Comparison of ENCODE assay signal across 8 mouse cellular contexts in genomic region chr4:45452569-45453111, GRCm38 (mm10). TPM values are rescaled to one million over a fixed set of nuclear protein-coding genes. Genes with fewer than 3 reads are reported as not detected.
DNase-seq lines count a peak whose midpoint lies in the region; ATAC-seq lines count a peak whose summit lies in the region.

No protein-coding gene starts in this region.

- H3K9me3 ChIP-seq in kidney, embryonic 16.5 days (ENCODE audit: low read length) = no peaks in the 10 kb centered on the region

- H3K27me3 ChIP-seq in kidney, embryonic 16.5 days (ENCODE audit: insufficient read depth, low read length) = no peaks in the 10 kb centered on the region

- H3K27ac ChIP-seq in kidney, embryonic 16.5 days (ENCODE audit: low read length) = peak overlapping the region; percentile 96

- no peak overlapping the region for H3K4me3 ChIP-seq in kidney, embryonic 16.5 days (ENCODE audit: low read length)

- peak; percentile 36 for DNase-seq in right cerebral cortex, postnatal 14 days
- DNase-seq in right cerebral cortex, postnatal 25 days = no peak
- peak; percentile 63 to 86 for DNase-seq in heart, adult 18-20 months
- DNase-seq in lung, postnatal 14 days = peak; percentile 54
- DNase-seq in thymus, postnatal 14 days = no peak
- no peak for DNase-seq in c-Kit-positive CD71-positive TER-119-positive erythroid progenitor cells, embryonic 14.5 days (ENCODE audit: low spot score)
- DNase-seq in layer of hippocampus, postnatal 25 days (ENCODE audit: extremely low spot score in 1 of 2, low spot score in 1 of 2) = no peak

- peak; percentile 88 for ATAC-seq in kidney, embryonic 16.5 days (ENCODE audit: low FRiP score, low TSS enrichment)

- WGBS in kidney, embryonic 16.5 days = 30% methylated on average over 7 of the region's 7 CpGs

- H3K4me1 ChIP-seq in kidney, embryonic 16.5 days (ENCODE audit: insufficient read depth, low read length) = peaks cover 46% of the 10 kb centered on the region

- no peak overlapping the region; the same call in 1 of the 2 replicates for H3K9ac ChIP-seq in kidney, embryonic 16.5 days (replicated peaks; ENCODE audit: low read length)

- H3K4me2 ChIP-seq in kidney, embryonic 16.5 days (replicated peaks; ENCODE audit: low read depth, low read length) = peak overlapping the region; percentile 11

- H3K36me3 ChIP-seq in kidney, embryonic 16.5 days (ENCODE audit: insufficient read depth, low read length) = 0 out of 2 replicates have a peak, but pooled peaks cover 4% of the 10 kb centered on the region

RNA-seq across cellular contexts. Expression of gene Slc25a51, which starts 44.1 kb away (rescaled TPM):
- total RNA-seq in heart, adult 18-20 months (2021) = 100 to 1,000 TPM; 103 to 107 TPM
- polyA plus RNA-seq in kidney, embryonic 16.5 days (2015; fragmentation: Nextera tagmentation; extraction: Ambion mirVana) = 70.6 and 81.9 TPM in 2 replicates
- 100 to 1,000 TPM; 136 to 139 TPM for total RNA-seq in layer of hippocampus, postnatal 25 days (2021)

Comparison
In these comparisons a context has a peak if more than half of its experiments do, and no peak if none do; other contexts are left out.
1. DNase-seq: peak in right cerebral cortex, postnatal 14 days (single experiment), heart, adult 18-20 months (2 of 2) and lung, postnatal 14 days (single experiment); none in right cerebral cortex, postnatal 25 days (single experiment), thymus, postnatal 14 days (single experiment), c-Kit-positive CD71-positive TER-119-positive erythroid progenitor cells, embryonic 14.5 days (single experiment) and layer of hippocampus, postnatal 25 days (0 of 2).